Mouse (Mus musculus) lung, postnatal 0 days (tissue): ENCODE results near the gene Sel1l.

Source experiments
- CTCF ChIP-seq: IDR thresholded peaks from 2 replicates; pipeline ENCODE4 v1.5.1; 2016; ENCODE audit warnings: antibody characterized with exemption, mild to moderate bottlenecking
- EP300 ChIP-seq: IDR thresholded peaks from 2 replicates; pipeline ENCODE4 v1.6.1; 2016; ENCODE audit warnings: antibody characterized with exemption, mild to moderate bottlenecking, control low read depth

GRCm38 (mm10) chr12:91768176-91768575, 80.8 kb downstream of the Sel1l start:
- no peak for TF ChIP-seq EP300
- TF ChIP-seq CTCF = no peak
